Mouse (Mus musculus) CH12.LX (cell line): Measurements from ENCODE around the gene Ptcd3. TPM values are rescaled to one million over a fixed set of nuclear protein-coding genes. Genes with fewer than 3 reads are reported as not detected.

Experiments used
- DNase-seq: peaks from one replicate; pipeline ENCODE4 v3.0.0-alpha.2; 2013; ENCODE audit errors: extremely low read depth
- H3K27ac ChIP-seq: 2 replicates; pipeline ENCODE4 v1.5.1; 2012; ENCODE audit warnings: low read depth, mild to moderate bottlenecking, control low read depth, moderate library complexity; ENCODE audit not compliant: insufficient read depth
- H3K27me3 ChIP-seq: replicated peaks from 2 replicates; pipeline ENCODE3; 2012; ENCODE audit warnings: inconsistent platforms
- H3K36me3 ChIP-seq, 2 experiments: replicated peaks in 1 of 2; 2 replicates each; pipeline versions ENCODE3 to v1.6.1; 2012; ENCODE audit warnings: inconsistent platforms in 1 of 2, low read length in 1 of 2, mild to moderate bottlenecking in 1 of 2, mixed read lengths in 1 of 2, moderate library complexity in 1 of 2; ENCODE audit not compliant: control insufficient read depth in 1 of 2, insufficient read depth in 1 of 2
- H3K4me1 ChIP-seq, 2 experiments: 2 replicates each; pipeline ENCODE4 v1.6.1; 2012; ENCODE audit warnings: inconsistent platforms in 1 of 2, moderate library complexity in 1 of 2; ENCODE audit not compliant: insufficient read depth in 2 of 2, control insufficient read depth in 1 of 2
- H3K4me2 ChIP-seq: 2 replicates; pipeline ENCODE4 v1.6.1; 2012; ENCODE audit warnings: low read depth, mild to moderate bottlenecking, control low read depth; ENCODE audit not compliant: poor library complexity, insufficient read depth, severe bottlenecking
- H3K4me3 ChIP-seq, 3 experiments: fragments of 150-350 bp in 1 of 3; sonication (generic) in 1 of 3; replicated peaks in 1 of 3; 2 replicates each; pipeline versions ENCODE3 to v1.5.1; 2011 to 2012; ENCODE audit warnings: low read depth in 2 of 3, low read length in 2 of 3, mild to moderate bottlenecking in 2 of 3, moderate library complexity in 2 of 3, control low read depth in 1 of 3, improper control_type of control experiment in 1 of 3, inconsistent platforms in 1 of 3, mixed read lengths in 1 of 3; ENCODE audit not compliant: poor library complexity in 1 of 3
- H3K79me2 ChIP-seq: replicated peaks from 2 replicates; pipeline ENCODE4 v1.6.1; 2012; ENCODE audit warnings: mild to moderate bottlenecking, moderate library complexity; ENCODE audit not compliant: control insufficient read depth, poor library complexity, insufficient read depth, severe bottlenecking; ENCODE audit errors: extremely low read depth
- H3K9ac ChIP-seq: 2 replicates; pipeline ENCODE4 v1.6.1; 2012; ENCODE audit warnings: low read depth, mild to moderate bottlenecking, control low read depth, moderate library complexity; ENCODE audit not compliant: insufficient read depth
- H3K9me3 ChIP-seq: replicated peaks from 2 replicates; pipeline ENCODE3; 2012; ENCODE audit warnings: low read length, inconsistent platforms, mixed read lengths
- E2F4 ChIP-seq: IDR thresholded peaks from 2 replicates; pipeline ENCODE4 v1.6.1; 2011; ENCODE audit warnings: low read depth, low read length, improper control_type of control experiment; ENCODE audit not compliant: insufficient replicate concordance
- ELF1 ChIP-seq: IDR thresholded peaks from 2 replicates; pipeline ENCODE4 v1.6.1; 2014; ENCODE audit warnings: low read depth, mild to moderate bottlenecking, inconsistent platforms, low read length, improper control_type of control experiment
- ETS1 ChIP-seq: conservative IDR thresholded peaks from 2 replicates; pipeline ENCODE4 v1.6.1; 2012; ENCODE audit warnings: low read depth, mild to moderate bottlenecking, inconsistent platforms, low read length, improper control_type of control experiment, moderate library complexity
- GABPA ChIP-seq: IDR thresholded peaks from 2 replicates; pipeline ENCODE4 v1.6.1; 2012; ENCODE audit warnings: low read depth, low read length, improper control_type of control experiment, inconsistent platforms; ENCODE audit not compliant: insufficient replicate concordance
- JUND ChIP-seq: conservative IDR thresholded peaks from 2 replicates; pipeline ENCODE4 v1.6.1; 2011; ENCODE audit warnings: low read depth, low read length, improper control_type of control experiment
- MAZ ChIP-seq: IDR thresholded peaks from 2 replicates; pipeline ENCODE4 v1.6.1; 2012; ENCODE audit warnings: low read depth, mild to moderate bottlenecking, inconsistent platforms, low read length, improper control_type of control experiment, moderate library complexity
- MXI1 ChIP-seq: IDR thresholded peaks from 2 replicates; pipeline ENCODE4 v1.6.1; 2011; ENCODE audit warnings: mild to moderate bottlenecking, low read depth, low read length, improper control_type of control experiment
- MYC ChIP-seq: IDR thresholded peaks from 2 replicates; pipeline ENCODE4 v1.6.1; 2011; ENCODE audit warnings: low read depth, mild to moderate bottlenecking, improper control_type of control experiment, low read length
- NRF1 ChIP-seq: IDR thresholded peaks from 2 replicates; pipeline ENCODE4 v1.6.1; 2014; ENCODE audit warnings: low read depth, mild to moderate bottlenecking, inconsistent platforms, low read length, improper control_type of control experiment, moderate library complexity
- POLR2A ChIP-seq: IDR thresholded peaks from 2 replicates; pipeline ENCODE4 v1.6.1; 2011; ENCODE audit warnings: low read depth, mild to moderate bottlenecking, improper control_type of control experiment, low read length
- RAD21 ChIP-seq: IDR thresholded peaks from 2 replicates; pipeline ENCODE4 v1.6.1; 2011; ENCODE audit warnings: low read depth, mild to moderate bottlenecking, low read length, improper control_type of control experiment, moderate library complexity
- RCOR1 ChIP-seq: conservative IDR thresholded peaks from 2 replicates; pipeline ENCODE4 v1.6.1; 2012; ENCODE audit warnings: low read depth, mild to moderate bottlenecking, inconsistent platforms, low read length, improper control_type of control experiment
- SIN3A ChIP-seq: IDR thresholded peaks from 2 replicates; pipeline ENCODE4 v1.6.1; 2012; ENCODE audit warnings: low read length, improper control_type of control experiment, inconsistent platforms
- TBP ChIP-seq: conservative IDR thresholded peaks from 2 replicates; pipeline ENCODE4 v1.6.1; 2011; ENCODE audit warnings: low read depth, low read length, improper control_type of control experiment
- TCF12 ChIP-seq: IDR thresholded peaks from 2 replicates; pipeline ENCODE4 v1.6.1; 2014; ENCODE audit warnings: low read depth, mild to moderate bottlenecking, inconsistent platforms, low read length, improper control_type of control experiment
- USF1 ChIP-seq: IDR thresholded peaks from 2 replicates; pipeline ENCODE4 v1.6.1; 2014; ENCODE audit warnings: low read depth, mild to moderate bottlenecking, inconsistent platforms, low read length, improper control_type of control experiment
- ZC3H11A ChIP-seq: IDR thresholded peaks from 2 replicates; pipeline ENCODE4 v1.6.1; 2012; ENCODE audit warnings: low read depth, mild to moderate bottlenecking, inconsistent platforms, low read length, improper control_type of control experiment
- dilution Hi-C: fragments of 300-500 bp; cut with MboI; formaldehyde crosslinking; loops from 2 replicates; pipeline ENCODE4 v1.14.3; 2020; ENCODE audit warnings: low sequenced_read_pairs; ENCODE audit not compliant: extremely low pct_unique_long_range_greater_than_20kb, extremely low pct_ligation_motif_present
- in situ Hi-C: fragments of 300-500 bp; cut with MboI; formaldehyde crosslinking; loops from 3 replicates; pipeline ENCODE4 v1.14.3; 2019; ENCODE audit warnings: low sequenced_read_pairs, low pct_ligation_motif_present, low pct_unique_long_range_greater_than_20kb, mixed read lengths
- polyA plus RNA-seq: library from polyadenylated mRNA; unstranded; fragments of >175 nt; gene quantifications from 2 replicates; pipeline ENCODE4 v1.2.1, GENCODE M21; 2012; ENCODE audit warnings: low read depth; ENCODE audit not compliant: insufficient read length
- total RNA-seq, 2 experiments: library from RNA; depleted of rRNA; stranded (reverse); fragments of 300-350 nt in 1 of 2; fragments of >200 nt in 1 of 2; gene quantifications; 2 replicates each; pipeline ENCODE4 v1.2.3; 2012 to 2014

Gene Ptcd3
- total and polyA plus RNA-seq, 3 experiments, result 76.6 to 169 (median 110) TPM

DNA sequence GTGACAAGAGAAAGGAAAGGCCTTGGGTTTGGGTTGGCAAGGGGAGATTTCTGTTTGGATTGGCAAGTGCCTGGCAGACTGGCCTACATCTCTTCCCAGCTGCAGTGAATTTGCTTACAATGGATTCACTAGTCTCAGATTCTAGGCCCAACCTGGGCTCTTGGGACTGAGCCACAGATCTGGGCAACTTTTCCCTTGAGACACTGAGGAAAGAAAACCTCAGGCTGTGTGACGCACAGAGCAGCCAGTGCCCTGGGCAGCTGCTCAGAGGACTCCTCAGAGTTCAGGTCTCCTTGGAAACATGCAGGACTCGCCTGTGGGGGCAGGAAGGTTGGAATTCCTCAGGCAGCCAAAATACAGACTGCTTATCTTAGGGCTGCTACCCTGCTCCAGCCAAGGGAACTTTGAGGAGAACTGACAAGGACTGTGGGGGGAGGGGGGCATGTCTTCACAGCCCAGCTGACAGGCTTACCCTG is 25.6 kb upstream of the Ptcd3 start:
- Histone ChIP-seq H3K27me3 (no peaks in the 10 kb centered on the region), H3K79me2 (0 out of 2 replicates have a peak, but pooled peaks cover 2% of the 10 kb centered on the region), H3K27ac (peak overlapping the region; percentile 57), H3K4me3 (no peak overlapping the region), H3K4me1 (peaks cover 20 to 64% of the 10 kb centered on the region in 2 experiments), H3K4me2 (peak overlapping the region; percentile 8; the same call in 1 of the 2 replicates), H3K36me3 (peaks cover 76 to 95% of the 10 kb centered on the region in 2 experiments), H3K9ac (no peak overlapping the region), H3K9me3 (no peaks in the 10 kb centered on the region)
- TF ChIP-seq ZC3H11A, result no peak
- TF ChIP-seq JUND, result no peak
- no peak for TF ChIP-seq MXI1
- no peak for TF ChIP-seq GABPA
- TF ChIP-seq MAZ, result no peak
- TF ChIP-seq RAD21, result no peak
- TF ChIP-seq NRF1, result no peak
- no peak for TF ChIP-seq TBP
- TF ChIP-seq ETS1, result no peak
- no peak for TF ChIP-seq E2F4
- TF ChIP-seq USF1, result no peak
- TF ChIP-seq TCF12, result no peak
- TF ChIP-seq POLR2A, result no peak
- peak; percentile 67 for DNase-seq
- in situ Hi-C loops, result no loop called here
- dilution Hi-C loops, result no loop called here

DNA sequence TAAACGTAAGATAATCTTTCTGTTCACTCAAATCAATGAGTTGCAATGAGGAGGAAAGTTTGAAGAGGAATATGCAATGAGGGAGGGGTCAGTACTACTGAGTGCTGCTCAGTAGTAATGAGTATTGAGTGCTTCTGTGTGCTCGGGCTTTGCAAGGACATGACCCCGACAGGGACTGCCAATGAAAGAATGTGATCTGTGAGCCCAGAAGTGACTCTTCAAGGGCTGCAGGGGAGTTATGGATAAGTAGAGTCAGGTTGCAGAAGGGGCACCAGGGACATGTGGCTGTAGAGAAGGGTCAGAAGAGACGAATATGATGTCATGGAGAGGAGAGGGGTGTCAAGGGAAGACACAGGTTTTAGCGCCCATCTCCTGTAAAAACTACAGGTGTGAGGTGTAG is 23.8 kb upstream of the Ptcd3 start:
- TF ChIP-seq MYC (no peak), SIN3A (no peak), ZC3H11A (no peak), ELF1 (no peak), RCOR1 (no peak), NRF1 (no peak)
- TF ChIP-seq, all 38 proteins: peak for 0
- no peak overlapping the region for H3K4me3 ChIP-seq
- H3K4me2 ChIP-seq, result no peak overlapping the region
- 0 out of 2 replicates have a peak, but pooled peaks cover 2% of the 10 kb centered on the region for H3K79me2 ChIP-seq
- H3K4me1 ChIP-seq, result peaks cover 20 to 66% of the 10 kb centered on the region in 2 experiments
- no peaks in the 10 kb centered on the region for H3K9me3 ChIP-seq
- peaks cover 68 to 94% of the 10 kb centered on the region in 2 experiments for H3K36me3 ChIP-seq
- H3K27ac ChIP-seq, result no peak overlapping the region
- in situ Hi-C loops (no loop called here), dilution Hi-C loops (no loop called here)
- DNase-seq, result no peak
- H3K9ac ChIP-seq, result no peak overlapping the region
- H3K27me3 ChIP-seq, result no peaks in the 10 kb centered on the region
